Mouse (Mus musculus): ENCODE data around the gene Gm2022. TPM values are rescaled to one million over a fixed set of nuclear protein-coding genes. Genes with fewer than 3 reads are reported as not detected.
"Not testable (repeated sequence)": the region's sequence is repeated elsewhere in the genome, so short reads cannot be mapped to it uniquely, and the experiment has no call there.

Gm2022 gene
- total RNA-seq (2021), result not detected
- long read RNA-seq, result 0 reads

DNA sequence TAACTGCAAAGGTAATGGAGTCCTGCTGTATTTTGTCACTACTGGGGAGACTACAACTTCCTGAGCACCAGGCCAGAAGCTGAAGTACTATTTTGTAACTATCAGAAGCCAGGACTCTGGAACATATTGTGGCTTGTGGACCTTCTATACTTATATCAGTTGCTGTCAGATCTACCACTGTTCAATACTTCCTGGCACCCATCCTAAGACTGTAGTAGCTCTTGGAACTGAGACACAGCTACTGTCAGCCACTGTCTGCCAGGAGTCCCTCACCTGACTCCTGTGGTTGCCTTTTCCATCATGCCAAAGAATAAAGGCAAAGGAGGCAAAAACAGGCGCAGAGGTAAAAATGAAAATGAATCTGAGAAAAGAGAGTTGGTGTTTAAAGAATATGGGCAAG lies at the start of gene Gm2022:
Gm2022 (plus strand) TSS at position 301 of the 400 bp plus-strand sequence.
- not testable (repeated sequence) for DNase-seq (ENCODE audit: low spot score in 2 of 2)

DNA sequence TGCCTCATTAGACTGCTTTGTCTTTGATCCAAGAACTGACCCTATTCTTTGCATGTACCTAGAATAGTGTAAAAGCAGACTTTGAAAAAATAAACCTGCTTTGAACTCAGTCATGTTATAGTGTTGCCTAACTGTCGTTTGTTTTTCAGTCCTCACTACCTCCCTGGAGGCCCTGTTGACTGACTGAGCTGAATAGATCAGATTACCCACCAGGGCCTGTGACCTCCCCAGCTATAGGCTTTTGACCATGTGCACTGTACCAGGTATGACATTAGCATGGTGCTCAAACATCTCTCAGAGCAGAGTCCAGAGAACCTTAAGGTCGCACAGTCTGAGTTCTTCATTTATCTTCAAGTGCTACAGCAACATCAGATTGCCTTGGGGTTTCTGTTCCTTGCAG lies 44.5 kb upstream of the Gm2022 start:
- DNase-seq (ENCODE audit: low spot score in 2 of 2), result not testable (repeated sequence)

DNA sequence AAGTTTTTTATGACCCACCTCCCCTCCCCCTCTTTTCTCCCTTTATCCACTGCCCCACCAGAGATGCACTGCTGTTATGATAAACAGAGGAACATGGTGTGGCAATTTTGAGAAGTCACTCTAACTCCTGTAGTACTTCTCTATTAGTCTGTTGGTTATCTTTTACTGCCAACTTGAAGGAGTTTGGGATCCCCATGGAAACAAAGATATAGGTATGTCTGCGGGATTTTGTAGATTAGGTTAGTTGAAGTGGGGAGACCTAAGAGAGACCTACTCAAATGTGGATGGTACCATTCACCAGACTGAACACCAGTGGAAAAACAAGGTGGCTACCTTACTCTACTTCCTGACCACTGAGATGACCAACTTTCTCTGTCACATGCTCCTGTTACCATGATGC lies 39.1 kb upstream of the Gm2022 start:
- not testable (repeated sequence) for DNase-seq (ENCODE audit: low spot score in 2 of 2)

DNA sequence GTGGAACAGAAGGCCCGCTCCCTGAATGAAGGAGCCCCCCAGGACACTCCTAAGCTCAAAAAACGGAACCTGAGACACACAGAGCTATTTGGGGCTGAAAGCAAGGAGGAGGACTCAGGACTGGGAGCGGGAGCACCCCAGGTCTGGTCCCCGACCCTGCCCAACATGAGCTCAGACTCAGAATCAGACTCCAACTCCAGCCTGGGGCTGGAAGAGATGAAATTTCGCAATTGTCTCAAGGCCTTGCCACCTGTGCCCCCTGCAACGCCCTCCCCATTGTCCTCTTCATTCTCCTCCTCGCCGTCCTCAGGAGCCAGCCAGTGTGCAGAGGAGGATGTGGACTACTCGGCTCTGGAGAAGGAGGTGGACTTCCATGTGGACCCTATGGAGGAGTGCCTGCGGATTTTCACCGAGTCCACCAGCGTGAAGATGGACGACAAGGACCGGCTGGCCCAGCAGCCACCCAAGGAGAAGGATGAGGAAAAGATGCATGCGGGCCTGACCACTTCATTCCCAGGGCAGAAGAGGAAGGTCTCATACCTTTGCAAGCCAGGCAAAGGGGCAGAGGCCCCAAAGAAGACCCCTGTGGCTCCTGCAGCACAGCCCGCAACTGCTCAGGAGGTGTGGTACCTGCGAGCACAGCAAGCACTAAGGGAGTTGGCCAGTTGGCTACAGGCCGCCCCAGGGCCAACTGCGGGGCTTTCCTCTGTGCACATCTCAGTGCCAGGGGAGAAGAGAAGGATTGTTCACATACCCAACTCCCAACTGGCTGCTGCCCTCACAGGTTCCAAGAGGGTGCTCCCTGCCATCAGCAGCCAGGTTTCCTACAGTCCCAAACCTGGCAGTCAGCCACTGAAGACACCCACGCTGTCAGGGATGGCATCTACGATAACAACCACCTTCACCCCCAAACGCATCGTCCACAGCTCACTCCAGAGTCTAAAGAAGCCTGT lies 33.2 kb upstream of the Gm2022 start:
- not testable (repeated sequence) for DNase-seq (ENCODE audit: low spot score in 2 of 2)

DNA sequence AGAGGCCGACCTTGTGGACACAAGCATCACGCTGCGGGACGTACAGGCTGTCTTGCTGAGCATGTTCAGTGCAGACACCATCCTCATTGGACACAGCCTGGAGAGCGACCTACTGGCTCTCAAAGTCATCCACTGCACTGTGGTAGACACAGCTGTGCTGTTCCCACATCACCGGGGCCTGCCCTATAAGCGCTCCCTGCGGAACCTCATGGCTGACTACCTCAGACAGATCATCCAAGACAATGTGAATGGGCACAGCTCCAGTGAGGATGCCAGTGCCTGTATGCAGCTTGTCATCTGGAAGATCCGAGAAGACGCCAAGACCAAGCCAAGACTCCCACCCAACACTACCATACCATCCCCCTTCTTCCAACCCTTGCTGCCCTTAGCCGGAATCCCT lies 31.5 kb upstream of the Gm2022 start:
- not testable (repeated sequence) for DNase-seq (ENCODE audit: low spot score in 2 of 2)

DNA sequence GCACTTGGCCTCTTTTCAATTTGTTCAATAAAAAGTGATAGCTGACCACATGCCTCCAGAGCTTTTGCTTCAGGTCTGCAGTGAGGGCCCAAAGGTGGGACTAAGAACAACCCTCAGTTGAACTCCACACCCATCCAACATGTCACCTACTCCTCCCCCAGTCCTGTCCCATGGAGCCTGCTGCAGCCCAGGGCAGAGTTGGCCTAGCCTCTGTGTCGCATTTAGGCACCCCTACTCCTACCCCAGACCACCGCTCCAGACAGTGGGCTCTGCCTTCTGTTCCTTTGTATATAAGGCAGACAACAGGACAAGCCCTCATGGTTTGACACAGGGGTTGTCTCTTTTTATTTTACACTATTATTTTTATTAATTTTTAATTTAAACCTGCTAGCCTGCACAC lies 31.1 kb upstream of the Gm2022 start:
- DNase-seq (ENCODE audit: low spot score in 2 of 2), result not testable (repeated sequence)

DNA sequence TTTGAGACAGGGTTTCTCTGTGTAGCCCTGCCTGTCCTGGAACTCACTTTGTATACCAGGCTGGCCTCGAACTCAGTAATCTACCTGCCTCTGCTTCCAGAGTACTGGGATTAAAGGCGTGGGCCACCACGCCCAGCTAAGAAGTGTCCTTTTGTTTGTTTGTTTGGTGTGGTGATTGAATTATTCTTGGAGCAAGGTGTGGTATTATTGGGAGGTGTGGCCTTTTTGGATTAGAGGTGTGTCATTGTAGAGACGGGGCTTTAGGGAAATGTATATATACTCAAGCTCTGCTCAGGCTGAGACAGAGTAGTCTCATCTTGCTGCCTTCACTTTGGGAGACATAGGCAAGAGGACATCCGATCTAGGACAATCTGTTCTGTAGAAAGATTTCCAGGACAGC lies 21.4 kb upstream of the Gm2022 start, which contains the start of gene Gm2016:
Gm2016 (plus strand) TSS at position 301 of the 400 bp plus-strand sequence.
- DNase-seq (ENCODE audit: low spot score in 2 of 2), result not testable (repeated sequence)

DNA sequence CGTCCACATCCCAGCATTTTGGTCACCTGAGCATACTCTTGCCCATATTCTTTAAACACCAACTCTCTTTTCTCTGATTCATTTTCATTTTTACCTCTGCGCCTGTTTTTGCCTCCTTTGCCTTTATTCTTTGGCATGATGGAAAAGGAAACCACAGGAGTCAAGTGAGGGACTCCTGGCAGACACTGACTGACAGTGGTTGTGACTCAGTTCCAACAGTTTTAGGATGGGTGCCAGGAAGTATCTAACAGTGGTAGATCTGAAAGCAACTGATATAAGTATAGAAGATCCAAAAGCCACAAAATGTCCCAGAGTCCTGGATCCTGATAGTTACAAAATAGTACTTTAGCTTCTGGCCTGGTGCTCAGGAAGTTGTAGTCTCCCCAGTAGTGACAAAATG lies 24.6 kb downstream of the Gm2022 start, which contains the start of gene Gm2035:
Gm2035 (minus strand) TSS at position 137 of the 400 bp plus-strand sequence.
- DNase-seq (ENCODE audit: low spot score in 2 of 2), result not testable (repeated sequence)

Other genes with a start within 250 kb of the Gm2022 start
- gene Gm21319, start 119.6 kb upstream of the Gm2022 start, total RNA-seq (2021), result not detected
- gene Gm21936, start 99.9 kb upstream of the Gm2022 start, total RNA-seq (2021), result not detected
- gene BB287469, start 78.8 kb upstream of the Gm2022 start, total RNA-seq (2021), result not detected
- gene Gm2001, start 53.0 kb upstream of the Gm2022 start, total RNA-seq (2021), result not detected
- gene Gm2016, start 21.3 kb upstream of the Gm2022 start, total RNA-seq (2021), result not detected
- not detected for gene Gm2035, start 24.5 kb downstream of the Gm2022 start, total RNA-seq (2021)
- not detected for gene Gm2042, start 58.7 kb downstream of the Gm2022 start, total RNA-seq (2021)
- not detected for gene Gm2075, start 116.5 kb downstream of the Gm2022 start, total RNA-seq (2021)
- not detected for gene Gm6803, start 123.4 kb downstream of the Gm2022 start, total RNA-seq (2021)
- gene Gm2056, start 131.6 kb downstream of the Gm2022 start, total RNA-seq (2021), result not detected
- not detected for gene Gm16368, start 188.3 kb downstream of the Gm2022 start, total RNA-seq (2021)